Mouse (Mus musculus) brain, embryonic 14.5 days (tissue): ENCODE results near the gene Naa35.

Experiments used
- CTCF ChIP-seq: fragments of 200-500 bp; IDR thresholded peaks from 2 replicates; pipeline ENCODE4 v1.5.1; 2012; ENCODE audit warnings: inconsistent platforms, mild to moderate bottlenecking, moderate library complexity, borderline replicate concordance; ENCODE audit not compliant: insufficient read depth, insufficient read length; ENCODE audit errors: extremely low read depth
- POLR2A ChIP-seq: fragments of 200-500 bp; IDR thresholded peaks from 2 replicates; pipeline ENCODE4 v1.6.1; 2012; ENCODE audit warnings: mild to moderate bottlenecking, inconsistent platforms, borderline replicate concordance; ENCODE audit not compliant: poor library complexity, insufficient read depth, insufficient read length, severe bottlenecking; ENCODE audit errors: extremely low read depth

DNA sequence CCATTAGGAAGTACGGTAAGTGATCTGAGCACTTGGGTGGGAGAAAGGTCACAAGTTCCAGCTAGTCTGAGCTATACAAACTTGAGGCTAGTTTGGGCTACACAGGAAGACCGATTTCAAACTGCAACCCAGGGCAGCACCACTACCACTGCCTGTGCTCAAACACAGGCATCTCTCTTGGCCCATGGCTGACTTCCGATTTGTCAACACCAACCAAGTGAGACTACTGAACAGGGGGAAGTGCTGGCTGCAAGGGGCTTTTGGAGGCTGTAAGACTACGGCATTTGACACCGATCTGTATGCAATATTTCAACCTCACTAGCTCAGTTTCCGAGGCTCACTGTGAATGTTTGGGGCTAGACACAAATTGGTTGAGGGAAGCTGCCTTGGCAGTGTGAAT lies 62.4 kb downstream of the Naa35 start:
- TF ChIP-seq CTCF (no peak), POLR2A (no peak)
